Mouse (Mus musculus): ENCODE measurements around the gene Pfkfb2. TPM values are rescaled to one million over a fixed set of nuclear protein-coding genes. Genes with fewer than 3 reads are reported as not detected.

Gene Pfkfb2
- polyA plus RNA-seq, 1 experiment from 2014 or later, result 8.4 TPM

- under 1% methylated on average over 54 of the region's 54 CpGs for whole genome bisulfite sequencing
- Histone ChIP-seq H3K36me3 (peaks cover 9% of the 10 kb centered on the region), H3K9ac (peak within 1 kb of the TSS; percentile 91), H3K4me2 (peak within 1 kb of the TSS; percentile 99), H3K4me1 (replicated peaks) (peaks cover 17% of the 10 kb centered on the region; the same call in 1 of the 2 replicates), H3K4me3 (peak within 1 kb of the TSS; percentile 90), H3K27ac (ENCODE audit: poor library complexity, severe bottlenecking) (peak within 1 kb of the TSS; percentile 89), H3K9me3 (replicated peaks) (no peaks in the 10 kb centered on the region), H3K27me3 (replicated peaks) (0 out of 2 replicates have a peak, but pooled peaks cover 5% of the 10 kb centered on the region)
- ATAC-seq (ENCODE audit: insufficient number of reproducible peaks, low FRiP score), result peak; percentile 85
Observed at GRCm38 (mm10) chr1:130717291-130717871, 11.7 kb downstream of the Pfkfb2 start, which contains the start of gene Yod1. Gene Yod1, plus strand, starts transcription at chr1:130717327.

DNA sequence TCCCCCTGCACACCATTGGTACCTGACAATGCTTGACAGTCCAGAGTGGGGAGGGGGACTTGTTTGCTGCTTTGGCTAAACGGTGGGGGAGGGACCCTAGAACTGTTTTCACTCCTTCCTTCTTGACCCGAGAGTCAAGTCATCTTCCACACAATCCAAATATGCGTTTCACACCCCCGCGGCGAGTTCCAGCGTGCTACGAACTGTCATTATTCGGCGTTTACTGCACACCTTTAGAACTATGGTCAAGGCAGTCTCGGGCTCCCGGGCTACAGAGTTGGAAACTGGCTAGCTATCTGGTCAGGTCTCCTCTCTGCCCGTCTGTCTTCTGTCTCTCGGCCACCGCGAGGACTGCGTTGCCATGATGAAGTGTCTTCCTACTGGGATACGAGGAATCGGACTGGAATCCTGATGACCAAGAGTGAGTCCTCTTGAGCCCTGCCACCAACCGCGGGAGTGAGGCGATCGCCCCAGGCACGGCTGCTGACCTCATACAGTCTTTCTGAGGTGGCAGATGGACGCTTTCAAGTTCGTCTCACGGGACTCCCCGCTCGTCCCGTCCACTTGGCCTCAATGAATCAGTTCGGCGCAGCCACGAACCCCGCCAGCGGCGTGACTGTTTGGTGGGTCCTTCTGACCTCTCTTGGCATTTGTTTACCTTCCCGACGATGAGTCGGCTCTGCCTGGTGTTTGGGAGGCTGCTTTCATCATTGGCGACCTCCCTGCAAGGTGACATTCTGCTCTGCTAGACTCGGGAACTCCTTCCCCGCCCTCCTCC is 12.4 kb downstream of the Pfkfb2 start:
- H3K27me3 ChIP-seq (replicated peaks), result 0 out of 2 replicates have a peak, but pooled peaks cover 5% of the 10 kb centered on the region
- peaks cover 17% of the 10 kb centered on the region; the same call in 1 of the 2 replicates for H3K4me1 ChIP-seq (replicated peaks)
- no peaks in the 10 kb centered on the region for H3K9me3 ChIP-seq (replicated peaks)
- H3K9ac ChIP-seq, result peak overlapping the region; percentile 91
- peaks cover 9% of the 10 kb centered on the region for H3K36me3 ChIP-seq
- peak overlapping the region; percentile 90 for H3K4me3 ChIP-seq
- peak overlapping the region; percentile 99 for H3K4me2 ChIP-seq
- peak overlapping the region; percentile 89 for H3K27ac ChIP-seq (ENCODE audit: poor library complexity, severe bottlenecking)
- ATAC-seq (ENCODE audit: insufficient number of reproducible peaks, low FRiP score), result peak; percentile 24
- WGBS, result under 1% methylated on average over 42 of the region's 42 CpGs

- peak; percentile 5; the same call in 1 of the 2 replicates for ATAC-seq (ENCODE audit: insufficient number of reproducible peaks, low FRiP score)
- H3K36me3 ChIP-seq, result peaks cover 9% of the 10 kb centered on the region
- 0 out of 2 replicates have a peak, but pooled peaks cover 5% of the 10 kb centered on the region for H3K27me3 ChIP-seq (replicated peaks)
- H3K27ac ChIP-seq (ENCODE audit: poor library complexity, severe bottlenecking), result peak overlapping the region; percentile 89
- H3K4me3 ChIP-seq, result peak overlapping the region; percentile 90
- 0% methylated on average over 3 of the region's 3 CpGs for WGBS
- peak overlapping the region; percentile 91 for H3K9ac ChIP-seq
- H3K4me2 ChIP-seq, result peak overlapping the region; percentile 99
- H3K4me1 ChIP-seq (replicated peaks), result peaks cover 17% of the 10 kb centered on the region; the same call in 1 of the 2 replicates
- H3K9me3 ChIP-seq (replicated peaks), result no peaks in the 10 kb centered on the region
Observed at GRCm38 (mm10) chr1:130716218-130716512, 12.9 kb downstream of the Pfkfb2 start.

DNA sequence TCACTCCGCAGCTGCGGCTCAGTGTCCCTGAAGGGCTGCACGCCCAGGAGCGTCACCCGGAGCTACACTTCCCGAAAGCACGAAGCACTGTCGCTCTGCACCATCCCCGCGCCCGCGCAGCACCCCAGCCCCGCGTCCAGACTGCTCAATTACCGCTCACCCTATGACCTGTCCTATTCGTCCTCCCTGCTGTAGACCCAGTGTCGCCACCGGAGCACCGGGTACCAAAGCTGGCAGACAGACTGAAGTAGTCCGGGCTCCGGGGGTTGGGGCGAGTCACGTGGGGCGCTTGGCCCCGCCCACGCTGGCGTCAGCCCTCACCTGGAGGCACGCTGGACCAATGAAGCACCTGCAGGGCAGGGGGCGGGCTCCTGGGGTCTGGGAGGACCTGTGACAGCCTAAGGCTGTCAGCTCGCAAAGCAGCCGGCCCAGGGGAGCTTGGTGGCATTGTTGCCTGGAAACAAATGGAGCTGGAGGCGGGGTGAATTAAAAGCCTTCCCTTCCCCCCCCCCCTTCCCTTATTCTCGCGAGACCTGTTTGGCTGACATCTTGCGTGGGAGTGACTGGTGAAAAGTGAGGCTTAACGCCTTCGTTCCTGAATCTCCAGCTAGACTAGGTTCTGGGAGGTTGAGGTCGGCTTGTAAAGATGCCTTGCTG is 13.4 kb downstream of the Pfkfb2 start, which contains the start of gene Gm29427:
Gene Gm29427 (minus strand): TSS at position 239 of the 657 bp plus-strand sequence.
- Histone ChIP-seq H3K4me2 (peak within 1 kb of the TSS; percentile 99), H3K36me3 (peaks cover 9% of the 10 kb centered on the region)
- under 1% methylated on average over 38 of the region's 38 CpGs for WGBS

GRCm38 (mm10) chr1:130714046-130714445 is 15.0 kb downstream of the Pfkfb2 start:
- ATAC-seq (ENCODE audit: insufficient number of reproducible peaks, low FRiP score), result no peak
- Histone ChIP-seq H3K4me2 (no peak overlapping the region), H3K4me3 (no peak overlapping the region), H3K36me3 (peaks cover 7% of the 10 kb centered on the region), H3K27ac (ENCODE audit: poor library complexity, severe bottlenecking) (no peak overlapping the region), H3K9me3 (replicated peaks) (no peaks in the 10 kb centered on the region), H3K9ac (no peak overlapping the region), H3K4me1 (replicated peaks) (peaks cover 21% of the 10 kb centered on the region), H3K27me3 (replicated peaks) (0 out of 2 replicates have a peak, but pooled peaks cover 5% of the 10 kb centered on the region)
- 80% methylated on average over 4 of the region's 4 CpGs for WGBS

More for the DNA sequence above, 13.4 kb downstream of the Pfkfb2 start, which contains the start of gene Gm29427:
- Histone ChIP-seq H3K9ac (peak within 1 kb of the TSS; percentile 91), H3K4me1 (replicated peaks) (peaks cover 19% of the 10 kb centered on the region; the same call in 1 of the 2 replicates), H3K9me3 (replicated peaks) (no peaks in the 10 kb centered on the region), H3K27me3 (replicated peaks) (0 out of 2 replicates have a peak, but pooled peaks cover 5% of the 10 kb centered on the region), H3K4me3 (peak within 1 kb of the TSS; percentile 90), H3K27ac (ENCODE audit: poor library complexity, severe bottlenecking) (peak within 1 kb of the TSS; percentile 89)
- peak; percentile 94 for ATAC-seq (ENCODE audit: insufficient number of reproducible peaks, low FRiP score)

- peaks cover 11% of the 10 kb centered on the region for H3K4me1 ChIP-seq (replicated peaks)
- no peak overlapping the region for H3K4me2 ChIP-seq
- WGBS, result 79% methylated on average over 22 of the region's 22 CpGs
- no peaks in the 10 kb centered on the region for H3K9me3 ChIP-seq (replicated peaks)
- ATAC-seq (ENCODE audit: insufficient number of reproducible peaks, low FRiP score), result no peak
- H3K4me3 ChIP-seq, result no peak overlapping the region
- H3K27me3 ChIP-seq (replicated peaks), result 0 out of 2 replicates have a peak, but pooled peaks cover 5% of the 10 kb centered on the region
- H3K27ac ChIP-seq (ENCODE audit: poor library complexity, severe bottlenecking), result no peak overlapping the region
- H3K9ac ChIP-seq, result no peak overlapping the region
- peaks cover 26% of the 10 kb centered on the region for H3K36me3 ChIP-seq
Observed at GRCm38 (mm10) chr1:130710283-130711080, 18.6 kb downstream of the Pfkfb2 start.

DNA sequence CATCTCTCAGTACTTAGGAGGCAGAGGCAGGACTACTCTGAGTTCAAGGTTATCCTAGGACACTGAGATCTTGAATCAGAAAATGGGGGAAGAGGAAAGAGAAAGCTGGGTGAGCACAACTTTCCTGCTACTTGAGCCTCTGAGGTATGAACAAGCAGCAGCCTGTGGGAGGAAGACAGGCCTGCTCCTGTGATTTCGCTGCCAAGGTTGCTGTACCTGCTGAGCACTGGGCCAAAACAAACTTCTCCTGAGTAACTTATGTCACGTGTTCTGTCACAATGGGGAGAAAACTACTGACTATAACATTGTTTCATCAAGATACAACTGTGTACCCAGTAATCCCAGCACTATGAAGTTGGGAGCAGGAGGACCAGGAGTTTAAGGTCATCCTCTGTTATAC is 25.4 kb downstream of the Pfkfb2 start:
- H3K9me3 ChIP-seq (replicated peaks), result no peaks in the 10 kb centered on the region
- H3K4me1 ChIP-seq (replicated peaks), result no peaks in the 10 kb centered on the region
- ATAC-seq (ENCODE audit: insufficient number of reproducible peaks, low FRiP score), result no peak
- no peak overlapping the region for H3K9ac ChIP-seq
- no peak overlapping the region for H3K4me3 ChIP-seq
- H3K27ac ChIP-seq (ENCODE audit: poor library complexity, severe bottlenecking), result no peak overlapping the region
- H3K36me3 ChIP-seq, result peaks cover 67% of the 10 kb centered on the region
- no peak overlapping the region for H3K4me2 ChIP-seq
- 72% methylated on average over 2 of the region's 2 CpGs for WGBS
- no peaks in the 10 kb centered on the region for H3K27me3 ChIP-seq (replicated peaks)

- Histone ChIP-seq H3K9ac (no peak overlapping the region), H3K4me2 (no peak overlapping the region), H3K36me3 (peaks cover 72% of the 10 kb centered on the region), H3K4me1 (replicated peaks) (no peaks in the 10 kb centered on the region), H3K27ac (ENCODE audit: poor library complexity, severe bottlenecking) (no peak overlapping the region), H3K4me3 (no peak overlapping the region), H3K27me3 (replicated peaks) (no peaks in the 10 kb centered on the region), H3K9me3 (replicated peaks) (no peaks in the 10 kb centered on the region)
- no peak for ATAC-seq (ENCODE audit: insufficient number of reproducible peaks, low FRiP score)
- 88% methylated on average over 11 of the region's 11 CpGs for WGBS
Observed at GRCm38 (mm10) chr1:130701976-130702375, 27.1 kb downstream of the Pfkfb2 start.

- Histone ChIP-seq H3K4me3 (no peak overlapping the region), H3K27ac (ENCODE audit: poor library complexity, severe bottlenecking) (no peak overlapping the region), H3K9me3 (replicated peaks) (no peaks in the 10 kb centered on the region), H3K4me2 (no peak overlapping the region), H3K9ac (no peak overlapping the region), H3K27me3 (replicated peaks) (no peaks in the 10 kb centered on the region), H3K36me3 (peaks cover 58% of the 10 kb centered on the region), H3K4me1 (replicated peaks) (no peaks in the 10 kb centered on the region)
- WGBS, result 85% methylated on average over 10 of the region's 10 CpGs
- ATAC-seq (ENCODE audit: insufficient number of reproducible peaks, low FRiP score), result no peak
Observed at GRCm38 (mm10) chr1:130699937-130700633, 29.0 kb downstream of the Pfkfb2 start.

GRCm38 (mm10) chr1:130698601-130699000 is 30.5 kb downstream of the Pfkfb2 start:
- Histone ChIP-seq H3K4me3 (no peak overlapping the region), H3K36me3 (peaks cover 58% of the 10 kb centered on the region), H3K9me3 (replicated peaks) (no peaks in the 10 kb centered on the region), H3K9ac (no peak overlapping the region), H3K27ac (ENCODE audit: poor library complexity, severe bottlenecking) (no peak overlapping the region), H3K4me2 (no peak overlapping the region), H3K4me1 (replicated peaks) (no peaks in the 10 kb centered on the region), H3K27me3 (replicated peaks) (no peaks in the 10 kb centered on the region)
- ATAC-seq (ENCODE audit: insufficient number of reproducible peaks, low FRiP score), result no peak
- 88% methylated on average over 5 of the region's 5 CpGs for WGBS

Measured in heart, embryonic 12.5 days (tissue).